Mouse (Mus musculus): ENCODE data around the gene S100pbp. TPM values are rescaled to one million over a fixed set of nuclear protein-coding genes. Genes with fewer than 3 reads are reported as not detected.
A peak's percentile ranks its signal among the peaks of the same experiment; 100 is the strongest.

Gene S100pbp
- polyA plus RNA-seq, 1 experiment: 6.4 TPM

GRCm38 (mm10) chr4:129136189-129136578 is 53.3 kb downstream of the S100pbp start:
- H3K27me3 ChIP-seq (ENCODE audit: control insufficient read depth, insufficient read depth, low read length): peaks cover 28% of the 10 kb centered on the region
- peak overlapping the region; percentile 47 for H3K4me3 ChIP-seq (ENCODE audit: low read depth, low read length)
- TF ChIP-seq CTCF (IDR thresholded peaks at IDR 0.05; ENCODE audit: extremely low read depth, insufficient read length, insufficient replicate concordance, low read depth, low read length) (no peak), POLR2A (IDR thresholded peaks at IDR 0.05; ENCODE audit: low read depth, low read length) (no peak)
- no peaks in the 10 kb centered on the region for H3K36me3 ChIP-seq (ENCODE audit: control insufficient read depth, insufficient read depth, low read length)
- no peak overlapping the region for H3K27ac ChIP-seq (ENCODE audit: insufficient read depth, low read depth, low read length)
- H3K4me1 ChIP-seq (ENCODE audit: control insufficient read depth, insufficient read depth, insufficient read length, low read length): no peaks in the 10 kb centered on the region; the same call in 1 of the 2 replicates
- WGBS: 70% methylated on average over 9 of the region's 9 CpGs

DNA sequence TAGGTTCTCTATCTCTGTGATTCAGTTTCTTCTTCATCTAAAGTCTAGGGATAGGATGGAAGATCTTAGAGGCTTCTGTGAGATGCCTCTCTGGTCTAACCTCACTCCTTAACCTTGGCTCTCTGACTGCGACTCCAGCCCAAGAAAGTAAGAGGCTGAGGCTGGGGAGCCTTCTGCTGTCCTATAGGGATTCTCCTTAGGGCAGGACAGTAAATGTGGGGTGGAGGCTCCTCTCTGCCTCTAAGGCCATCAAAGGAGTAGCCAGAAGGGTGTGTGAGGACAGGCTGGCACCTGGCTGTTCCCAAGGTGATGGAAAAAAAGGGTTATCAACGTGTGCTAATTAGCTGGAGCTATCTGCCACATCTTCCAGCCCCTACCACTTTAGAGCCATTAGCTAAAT is 53.9 kb downstream of the S100pbp start:
- Histone ChIP-seq H3K4me1 (ENCODE audit: control insufficient read depth, insufficient read depth, insufficient read length, low read length) (peaks cover 2% of the 10 kb centered on the region; the same call in 1 of the 2 replicates), H3K27ac (ENCODE audit: insufficient read depth, low read depth, low read length) (no peak overlapping the region), H3K36me3 (ENCODE audit: control insufficient read depth, insufficient read depth, low read length) (no peaks in the 10 kb centered on the region), H3K4me3 (ENCODE audit: low read depth, low read length) (no peak overlapping the region), H3K27me3 (ENCODE audit: control insufficient read depth, insufficient read depth, low read length) (peaks cover 28% of the 10 kb centered on the region)
- TF ChIP-seq POLR2A (IDR thresholded peaks at IDR 0.05; ENCODE audit: low read depth, low read length) (no peak), CTCF (IDR thresholded peaks at IDR 0.05; ENCODE audit: extremely low read depth, insufficient read length, insufficient replicate concordance, low read depth, low read length) (no peak)
- WGBS: 61% methylated on average over 2 of the region's 2 CpGs

- Histone ChIP-seq H3K4me1 (ENCODE audit: control insufficient read depth, insufficient read depth, insufficient read length, low read length) (peaks cover 5% of the 10 kb centered on the region), H3K4me3 (ENCODE audit: low read depth, low read length) (peak overlapping the region; percentile 10; the same call in 1 of the 2 replicates), H3K27ac (ENCODE audit: insufficient read depth, low read depth, low read length) (no peak overlapping the region), H3K36me3 (ENCODE audit: control insufficient read depth, insufficient read depth, low read length) (no peaks in the 10 kb centered on the region), H3K27me3 (ENCODE audit: control insufficient read depth, insufficient read depth, low read length) (peaks cover 28% of the 10 kb centered on the region)
- 17% methylated on average over 15 of the region's 15 CpGs for WGBS
- TF ChIP-seq POLR2A (IDR thresholded peaks at IDR 0.05; ENCODE audit: low read depth, low read length): no peak
- TF ChIP-seq CTCF (IDR thresholded peaks at IDR 0.05; ENCODE audit: extremely low read depth, insufficient read length, insufficient replicate concordance, low read depth, low read length): peak; percentile 90; the same call in 1 of the 2 replicates
Observed at GRCm38 (mm10) chr4:129134799-129135585, 54.5 kb downstream of the S100pbp start.

- Histone ChIP-seq H3K27ac (ENCODE audit: insufficient read depth, low read depth, low read length) (no peak overlapping the region), H3K27me3 (ENCODE audit: control insufficient read depth, insufficient read depth, low read length) (peaks cover 5% of the 10 kb centered on the region), H3K36me3 (ENCODE audit: control insufficient read depth, insufficient read depth, low read length) (no peaks in the 10 kb centered on the region), H3K4me1 (ENCODE audit: control insufficient read depth, insufficient read depth, insufficient read length, low read length) (peaks cover 6% of the 10 kb centered on the region; the same call in 1 of the 2 replicates), H3K4me3 (ENCODE audit: low read depth, low read length) (peak overlapping the region; percentile 34)
- 9% methylated on average over 17 of the region's 17 CpGs for WGBS
- TF ChIP-seq CTCF (IDR thresholded peaks at IDR 0.05; ENCODE audit: extremely low read depth, insufficient read length, insufficient replicate concordance, low read depth, low read length) (no peak), POLR2A (IDR thresholded peaks at IDR 0.05; ENCODE audit: low read depth, low read length) (no peak)
Observed at GRCm38 (mm10) chr4:129130755-129131303, 58.7 kb downstream of the S100pbp start.

GRCm38 (mm10) chr4:129130149-129130548 is 59.4 kb downstream of the S100pbp start:
- peak; percentile 93; the same call in 1 of the 2 replicates for TF ChIP-seq CTCF (IDR thresholded peaks at IDR 0.05; ENCODE audit: extremely low read depth, insufficient read length, insufficient replicate concordance, low read depth, low read length)
- TF ChIP-seq POLR2A (IDR thresholded peaks at IDR 0.05; ENCODE audit: low read depth, low read length): no peak
- H3K4me3 ChIP-seq (ENCODE audit: low read depth, low read length): no peak overlapping the region
- WGBS: 4% methylated on average over 8 of the region's 8 CpGs
- H3K4me1 ChIP-seq (ENCODE audit: control insufficient read depth, insufficient read depth, insufficient read length, low read length): peaks cover 9% of the 10 kb centered on the region; the same call in 1 of the 2 replicates
- H3K27ac ChIP-seq (ENCODE audit: insufficient read depth, low read depth, low read length): no peak overlapping the region
- no peaks in the 10 kb centered on the region for H3K27me3 ChIP-seq (ENCODE audit: control insufficient read depth, insufficient read depth, low read length)
- no peaks in the 10 kb centered on the region for H3K36me3 ChIP-seq (ENCODE audit: control insufficient read depth, insufficient read depth, low read length)

DNA sequence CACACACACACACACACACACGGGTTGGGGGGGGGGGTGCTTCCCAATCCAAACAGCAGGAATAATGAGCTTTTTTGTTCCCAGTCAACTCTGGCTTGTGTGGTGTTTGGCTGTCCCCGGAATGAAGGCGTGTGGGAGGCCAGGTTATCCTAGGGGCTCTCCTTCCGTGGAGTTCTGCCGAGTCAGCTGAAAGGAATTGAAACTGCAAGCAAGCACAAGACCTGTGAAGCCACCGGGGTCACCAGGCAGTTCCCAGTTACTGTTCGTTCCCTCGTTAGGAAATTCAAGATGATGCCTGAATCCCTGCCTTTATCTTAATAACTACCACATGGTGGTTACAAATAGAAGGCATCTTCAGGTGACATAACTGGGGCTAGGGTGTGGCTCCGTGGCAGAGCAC is 60.1 kb downstream of the S100pbp start:
- H3K27me3 ChIP-seq (ENCODE audit: control insufficient read depth, insufficient read depth, low read length): peaks cover 4% of the 10 kb centered on the region; the same call in 1 of the 2 replicates
- no peaks in the 10 kb centered on the region for H3K36me3 ChIP-seq (ENCODE audit: control insufficient read depth, insufficient read depth, low read length)
- peaks cover 9% of the 10 kb centered on the region; the same call in 1 of the 2 replicates for H3K4me1 ChIP-seq (ENCODE audit: control insufficient read depth, insufficient read depth, insufficient read length, low read length)
- H3K27ac ChIP-seq (ENCODE audit: insufficient read depth, low read depth, low read length): no peak overlapping the region
- no peak overlapping the region for H3K4me3 ChIP-seq (ENCODE audit: low read depth, low read length)
- WGBS: 30% methylated on average over 9 of the region's 9 CpGs
- no peak for TF ChIP-seq POLR2A (IDR thresholded peaks at IDR 0.05; ENCODE audit: low read depth, low read length)
- TF ChIP-seq CTCF (IDR thresholded peaks at IDR 0.05; ENCODE audit: extremely low read depth, insufficient read length, insufficient replicate concordance, low read depth, low read length): no peak
